Mouse (Mus musculus): ENCODE data around the gene Spp1.

GRCm38 (mm10) chr5:104449491-104449890 lies 14.6 kb downstream of the Spp1 start:
- TF ChIP-seq POLR2A (IDR thresholded peaks at IDR 0.05; ENCODE audit: extremely low read depth, insufficient read depth, low read length) = no peak
- TF ChIP-seq CTCF (IDR thresholded peaks at IDR 0.05; ENCODE audit: low read depth, low read length) = no peak

Measured in liver, adult 2 months (tissue).